Mouse (Mus musculus) heart, postnatal 0 days (tissue): Measurements from ENCODE around the gene Stat6.

Experiments
- CTCF ChIP-seq: IDR thresholded peaks from 2 replicates; pipeline ENCODE4 v1.5.1; 2016; ENCODE audit warnings: antibody characterized with exemption, control low read depth, low read depth
- EP300 ChIP-seq: IDR thresholded peaks from 2 replicates; pipeline ENCODE4 v1.6.1; 2016; ENCODE audit warnings: antibody characterized with exemption, low read depth

GRCm38 (mm10) chr10:127676691-127677548 is 34.1 kb downstream of the Stat6 start:
- TF ChIP-seq CTCF, result no peak
- no peak for TF ChIP-seq EP300
